Mouse (Mus musculus) neural tube, embryonic 11.5 days (tissue): ENCODE results near the gene Rom1. TPM values are rescaled to one million over a fixed set of nuclear protein-coding genes. Genes with fewer than 3 reads are reported as not detected.
"Not testable (repeated sequence)": the region's sequence is repeated elsewhere in the genome, so short reads cannot be mapped to it uniquely, and the experiment has no call there.

ENCODE experiments used
- ATAC-seq: fragments of 200-750 bp; cut with Nextera tagmentation; 2 replicates; pipeline ENCODE4 v1.8.0; 2017; ENCODE audit warnings: moderate number of reproducible peaks, mild to moderate bottlenecking, moderate TSS enrichment, moderate library complexity; ENCODE audit not compliant: insufficient read depth, low FRiP score, low TSS enrichment
- DNase-seq: peaks from one replicate; pipeline ENCODE4 v3.0.0-alpha.2; 2015; ENCODE audit warnings: low spot score
- H3K27ac ChIP-seq: fragments of 300-500 bp; sonication (generic); 2 replicates; pipeline ENCODE4 v1.5.1; 2014; ENCODE audit warnings: low read depth, mild to moderate bottlenecking, low read length
- H3K27me3 ChIP-seq: fragments of 300-500 bp; sonication (generic); 2 replicates; pipeline ENCODE4 v1.6.1; 2014; ENCODE audit warnings: mild to moderate bottlenecking, low read length, mixed read lengths; ENCODE audit not compliant: control insufficient read depth, insufficient read depth
- H3K36me3 ChIP-seq: fragments of 300-500 bp; sonication (generic); 2 replicates; pipeline ENCODE4 v1.6.1; 2014; ENCODE audit warnings: mild to moderate bottlenecking, low read length, moderate library complexity, mixed read lengths; ENCODE audit not compliant: control insufficient read depth, insufficient read depth
- H3K4me1 ChIP-seq: fragments of 300-500 bp; sonication (generic); 2 replicates; pipeline ENCODE4 v1.6.1; 2014; ENCODE audit warnings: low read length, mixed read lengths; ENCODE audit not compliant: control insufficient read depth, insufficient read depth
- H3K4me2 ChIP-seq: fragments of 300-500 bp; sonication (generic); 2 replicates; pipeline ENCODE4 v1.6.1; 2014; ENCODE audit warnings: low read depth, mild to moderate bottlenecking, moderate library complexity
- H3K4me3 ChIP-seq: fragments of 300-500 bp; sonication (generic); 2 replicates; pipeline ENCODE4 v1.5.1; 2014; ENCODE audit warnings: low read depth, low read length
- H3K9ac ChIP-seq: fragments of 300-500 bp; sonication (generic); 2 replicates; pipeline ENCODE4 v1.6.1; 2014; ENCODE audit warnings: mild to moderate bottlenecking, low read length
- H3K9me3 ChIP-seq: fragments of 300-500 bp; sonication (generic); 2 replicates; pipeline ENCODE4 v1.6.1; 2016; ENCODE audit warnings: low read length; ENCODE audit not compliant: control insufficient read depth
- WGBS: fragments of 180-500 bp; shearing (Covaris S2); extraction: QIAGEN DNeasy Blood & Tissue Kit; methylation state at CpG from one replicate; pipeline ENCODE4 v1.1.7; 2014; 5-methylcytosine and 5-hydroxymethylcytosine counted together
- polyA plus RNA-seq: library from polyadenylated mRNA; unstranded; fragments of >200 nt; fragmentation: Nextera tagmentation; extraction: Ambion mirVana; gene quantifications from 2 replicates; pipeline ENCODE4 v1.2.1, GENCODE M21; 2014

The Rom1 gene
- polyA plus RNA-seq, result 0.88 and 1.2 TPM in 2 replicates

DNA sequence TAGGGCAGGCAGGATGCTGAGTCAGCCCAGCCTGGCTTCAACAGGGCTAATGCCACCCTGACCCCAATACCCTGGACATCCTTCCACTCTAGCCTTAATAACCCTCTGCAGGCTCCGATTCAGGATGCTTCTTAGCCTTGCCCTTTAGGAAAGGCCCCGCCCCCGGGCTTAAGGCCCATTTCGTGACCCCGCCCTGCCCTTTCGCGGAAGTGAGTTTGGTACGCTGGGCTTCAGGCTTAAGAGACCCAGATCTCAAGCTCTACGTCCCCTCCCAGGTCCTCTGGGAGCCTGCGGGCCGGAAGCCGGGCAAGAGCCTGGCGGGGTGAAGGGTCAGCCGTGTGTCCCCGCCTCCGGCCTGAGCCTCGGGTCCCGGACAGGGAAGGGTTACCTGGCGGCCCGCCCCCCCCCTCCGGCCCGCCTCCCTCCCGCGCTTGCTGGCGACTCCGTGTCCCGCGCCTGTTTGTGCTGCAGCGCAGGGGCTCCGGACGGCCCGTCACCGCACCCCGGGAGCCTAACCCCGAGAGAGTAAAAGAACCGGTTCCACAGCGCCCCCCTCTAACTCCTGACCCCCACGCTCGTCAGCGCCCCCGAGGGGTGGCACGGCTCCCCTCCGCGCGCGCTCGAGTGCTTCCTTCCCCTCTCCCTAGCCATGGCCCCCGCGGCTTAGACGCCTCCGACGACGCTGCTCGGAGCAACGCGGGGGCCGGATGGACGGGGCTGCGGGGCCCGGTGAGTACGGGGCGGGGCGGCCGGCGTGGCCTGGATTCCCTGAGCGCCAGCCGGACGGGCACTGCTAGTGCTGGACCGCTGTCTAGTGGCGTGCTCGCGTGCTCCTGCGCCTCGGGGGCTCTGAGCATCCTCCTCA is at the start of gene Rom1, which contains the start of gene Eml3:
TSS of gene Rom1 (minus strand) at position 133 of the 865 bp plus-strand sequence.
TSS of gene Eml3 (plus strand) at position 329 of the 865 bp plus-strand sequence.
- under 1% methylated on average over 66 of the region's 74 CpGs for WGBS
- H3K9ac ChIP-seq, result peak within 1 kb of the TSS; percentile 78
- peak within 1 kb of the TSS; percentile 64 for H3K4me3 ChIP-seq
- ATAC-seq (peak; percentile 72), DNase-seq (peak; percentile 75)
- H3K36me3 ChIP-seq, result peaks cover 6% of the 10 kb centered on the region
- no peaks in the 10 kb centered on the region for H3K27me3 ChIP-seq
- peak within 1 kb of the TSS; percentile 82 for H3K4me2 ChIP-seq
- H3K4me1 ChIP-seq, result peaks cover 5% of the 10 kb centered on the region; the same call in 1 of the 2 replicates
- H3K27ac ChIP-seq, result peak within 1 kb of the TSS; percentile 67; the same call in 1 of the 2 replicates
- no peaks in the 10 kb centered on the region for H3K9me3 ChIP-seq

DNA sequence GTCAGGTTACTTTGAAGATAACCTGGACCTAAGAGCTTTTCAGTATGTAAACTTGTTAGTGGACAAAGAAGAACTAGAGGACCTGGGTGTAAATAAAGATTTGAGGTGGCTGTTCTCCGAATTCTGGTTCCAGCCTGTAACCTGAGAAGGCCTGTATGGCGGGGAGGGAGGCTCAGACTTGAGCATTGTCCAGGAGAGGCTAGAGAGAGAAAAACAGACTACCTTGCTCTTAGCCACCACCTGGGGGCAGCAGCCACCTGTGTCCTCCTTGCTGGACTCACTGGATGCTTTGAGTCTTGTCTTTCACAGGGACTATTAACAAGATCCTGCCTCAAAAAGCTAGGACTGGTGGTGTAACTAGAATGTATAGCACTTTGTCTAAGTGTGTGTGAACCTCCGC is 47.4 kb upstream of the Rom1 start:
- Histone ChIP-seq H3K9ac (no peak overlapping the region), H3K36me3 (peaks cover 32% of the 10 kb centered on the region), H3K9me3 (no peaks in the 10 kb centered on the region), H3K27ac (no peak overlapping the region), H3K4me3 (no peak overlapping the region), H3K27me3 (no peaks in the 10 kb centered on the region), H3K4me2 (no peak overlapping the region), H3K4me1 (no peaks in the 10 kb centered on the region)
- ATAC-seq (no peak; the same call in 1 of the 2 replicates), DNase-seq (peak; percentile 69)
- WGBS, result 50% methylated on average over 3 of the region's 3 CpGs

DNA sequence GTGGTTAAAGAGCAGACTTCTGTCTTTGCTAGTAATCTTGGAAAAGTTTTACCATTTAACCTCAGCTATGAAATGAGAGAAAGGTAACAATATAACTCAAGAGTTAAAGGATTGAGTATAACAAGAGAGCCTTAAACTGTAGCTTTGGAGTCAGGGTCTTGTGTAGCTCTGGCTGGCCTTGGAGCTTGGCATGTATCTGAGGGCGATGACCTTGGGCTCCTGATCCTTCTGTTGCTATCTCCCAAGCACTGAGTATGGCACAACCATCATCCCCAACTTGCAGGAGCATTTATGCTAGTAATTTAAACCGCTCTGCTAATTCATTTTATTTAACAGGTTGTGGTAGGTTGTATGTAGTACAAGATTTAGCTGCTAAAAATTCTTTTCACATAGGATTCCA is 46.3 kb upstream of the Rom1 start:
- Histone ChIP-seq H3K4me1 (no peaks in the 10 kb centered on the region), H3K4me3 (no peak overlapping the region), H3K4me2 (no peak overlapping the region), H3K36me3 (peaks cover 42% of the 10 kb centered on the region), H3K27me3 (no peaks in the 10 kb centered on the region), H3K9ac (no peak overlapping the region), H3K9me3 (no peaks in the 10 kb centered on the region), H3K27ac (no peak overlapping the region)
- no peak for ATAC-seq
- DNase-seq, result no peak
- 93% methylated on average over 2 of the region's 2 CpGs for WGBS

DNA sequence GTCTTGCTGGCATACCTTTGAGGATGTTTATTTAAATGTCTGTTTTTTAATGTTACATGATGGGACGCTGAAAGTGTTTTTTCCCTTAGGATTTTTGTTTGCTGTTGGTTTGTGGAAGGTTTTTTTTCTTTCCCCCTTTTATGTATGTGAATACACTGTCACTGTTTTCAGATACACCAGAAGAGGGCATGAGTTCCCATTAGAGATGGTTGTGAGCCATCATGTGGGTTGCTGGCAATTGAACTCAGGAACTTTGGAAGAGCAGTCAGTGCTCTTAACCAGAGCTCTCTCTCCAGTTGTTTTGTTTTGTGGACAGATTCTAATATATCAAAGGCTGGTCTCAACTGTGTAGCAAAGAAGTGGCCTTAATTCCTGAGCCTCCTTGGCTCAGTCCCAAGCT is 45.5 kb upstream of the Rom1 start:
- ATAC-seq (no peak), DNase-seq (no peak)
- no peak overlapping the region for H3K9ac ChIP-seq
- H3K27me3 ChIP-seq, result no peaks in the 10 kb centered on the region
- H3K9me3 ChIP-seq, result no peaks in the 10 kb centered on the region
- peaks cover 48% of the 10 kb centered on the region for H3K36me3 ChIP-seq
- H3K4me3 ChIP-seq, result no peak overlapping the region
- H3K27ac ChIP-seq, result no peak overlapping the region
- WGBS, result 86% methylated on average over 1 of the region's 1 CpGs
- H3K4me1 ChIP-seq, result no peaks in the 10 kb centered on the region
- H3K4me2 ChIP-seq, result no peak overlapping the region

DNA sequence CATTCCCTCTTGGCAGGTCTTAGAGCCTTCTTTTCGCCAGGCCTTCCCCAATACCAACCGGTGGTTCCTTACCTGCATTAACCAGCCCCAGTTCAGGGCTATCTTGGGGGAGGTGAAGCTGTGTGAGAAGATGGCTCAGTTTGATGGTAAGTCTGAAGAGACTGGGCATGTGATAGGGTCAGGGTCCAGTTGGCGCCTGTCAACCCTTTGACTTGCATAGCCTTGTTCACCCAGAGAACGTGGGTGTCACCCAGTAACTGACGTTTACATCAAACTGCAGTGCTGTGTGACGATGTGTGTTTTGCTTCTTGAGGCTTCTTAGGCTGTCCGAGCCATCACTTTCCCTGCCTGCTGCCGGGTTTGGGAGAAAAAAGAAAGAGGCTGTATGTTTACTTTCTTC is 43.3 kb upstream of the Rom1 start:
- 85% methylated on average over 8 of the region's 8 CpGs for WGBS
- not testable (repeated sequence) for H3K4me2 ChIP-seq, DNase-seq, ATAC-seq, H3K9me3 ChIP-seq, H3K4me1 ChIP-seq, H3K27ac ChIP-seq, H3K4me3 ChIP-seq, H3K9ac ChIP-seq, H3K27me3 ChIP-seq
- peaks cover 39% of the 10 kb centered on the region for H3K36me3 ChIP-seq

DNA sequence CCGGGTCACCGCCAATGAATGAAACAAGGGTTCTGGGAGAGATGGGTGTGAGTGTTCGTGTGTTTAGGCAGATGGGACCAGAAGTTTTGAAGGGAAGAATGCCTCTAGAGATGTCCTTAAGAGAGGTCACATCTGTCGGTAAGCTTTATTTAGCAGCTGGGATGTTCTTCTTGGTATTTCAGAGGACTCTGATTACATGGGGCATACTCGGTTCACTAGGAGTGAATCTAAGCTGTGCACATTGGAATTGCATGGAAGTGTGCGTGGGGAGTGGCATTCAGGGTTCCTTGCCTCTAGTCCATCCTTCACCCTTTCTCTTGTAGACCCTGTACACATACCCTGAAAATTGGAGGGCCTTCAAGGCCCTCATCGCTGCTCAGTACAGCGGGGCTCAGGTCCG is 38.7 kb upstream of the Rom1 start:
- peaks cover 36% of the 10 kb centered on the region for H3K36me3 ChIP-seq
- H3K27ac ChIP-seq, result no peak overlapping the region
- H3K4me3 ChIP-seq, result peak overlapping the region; percentile 92

DNA sequence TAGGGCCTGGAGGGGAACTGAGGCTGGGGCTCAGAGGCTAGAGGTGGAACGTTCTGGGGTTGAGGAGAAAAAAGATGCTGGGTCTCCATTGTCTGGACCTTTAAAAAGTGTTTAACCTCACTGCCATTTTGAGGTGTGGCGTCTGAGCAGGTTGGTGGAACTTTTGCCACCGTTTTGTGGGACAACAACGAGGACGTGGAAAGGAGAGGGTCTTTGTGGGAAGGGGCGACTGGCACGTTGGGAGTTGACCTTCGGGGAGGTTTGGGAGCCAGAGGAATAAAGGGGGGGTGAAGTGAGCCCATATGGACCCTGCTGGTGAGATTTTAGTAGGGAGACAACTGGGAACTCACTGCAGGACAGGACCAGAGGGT is 38.2 kb upstream of the Rom1 start:
- Histone ChIP-seq H3K9ac (peak overlapping the region; percentile 93), H3K36me3 (peaks cover 36% of the 10 kb centered on the region), H3K27me3 (no peaks in the 10 kb centered on the region), H3K4me2 (peak overlapping the region; percentile 85), H3K4me3 (peak overlapping the region; percentile 92), H3K27ac (peak overlapping the region; percentile 79), H3K4me1 (no peaks in the 10 kb centered on the region), H3K9me3 (no peaks in the 10 kb centered on the region)
- ATAC-seq, result no peak
- WGBS, result 0% methylated on average over 8 of the region's 8 CpGs
- no peak for DNase-seq

More for the DNA sequence above, 38.7 kb upstream of the Rom1 start:
- DNase-seq (no peak), ATAC-seq (no peak)
- no peaks in the 10 kb centered on the region for H3K27me3 ChIP-seq
- H3K9me3 ChIP-seq, result no peaks in the 10 kb centered on the region
- H3K4me2 ChIP-seq, result peak overlapping the region; percentile 85
- H3K4me1 ChIP-seq, result no peaks in the 10 kb centered on the region
- peak overlapping the region; percentile 93 for H3K9ac ChIP-seq
- 5% methylated on average over 9 of the region's 9 CpGs for WGBS

DNA sequence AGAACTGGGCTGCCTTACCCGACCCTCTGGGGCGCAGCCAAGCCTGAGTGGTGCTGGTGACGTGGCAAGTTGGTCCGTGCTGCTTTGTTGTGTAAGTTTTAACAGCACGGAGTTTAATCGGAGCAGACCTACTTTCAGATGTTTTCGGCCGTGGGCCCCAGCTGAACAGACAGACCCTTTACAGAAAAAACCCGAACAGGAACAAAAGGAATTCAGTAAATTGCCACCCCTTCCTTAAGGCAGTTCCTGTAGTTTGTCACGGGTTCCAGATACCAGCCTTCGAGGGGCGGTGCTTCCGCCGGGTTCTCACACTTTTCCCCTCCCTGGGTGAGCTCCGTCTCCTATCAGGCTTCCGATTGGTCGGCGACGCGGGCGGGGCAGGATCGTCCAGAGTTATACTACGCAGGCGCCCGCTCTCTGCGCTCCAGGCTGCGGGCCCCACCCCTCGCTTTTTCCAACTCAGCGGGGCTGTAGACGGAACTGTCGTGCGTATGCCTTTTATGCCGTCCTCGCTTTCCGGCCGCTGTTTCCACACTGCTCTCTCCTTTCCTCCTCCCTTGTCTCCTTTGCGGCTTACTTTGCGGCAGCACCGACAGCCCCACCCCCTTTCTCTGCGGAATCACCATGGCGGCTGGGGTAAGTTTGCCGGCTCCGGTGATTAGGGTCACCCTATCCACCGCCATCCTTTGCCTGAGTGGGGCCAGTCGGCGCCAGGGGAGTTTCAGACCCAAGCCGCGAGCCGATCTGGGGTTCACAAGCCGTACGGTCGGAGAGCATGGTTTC is 37.6 kb upstream of the Rom1 start, which contains the start of gene Eef1g:
TSS of gene Eef1g (plus strand) at position 452 of the 783 bp plus-strand sequence.
- peak; percentile 99 for DNase-seq
- WGBS, result under 1% methylated on average over 52 of the region's 52 CpGs
- H3K27me3 ChIP-seq, result no peaks in the 10 kb centered on the region
- peak within 1 kb of the TSS; percentile 85 for H3K4me2 ChIP-seq
- H3K4me1 ChIP-seq, result no peaks in the 10 kb centered on the region
- H3K4me3 ChIP-seq, result peak within 1 kb of the TSS; percentile 92
- peak within 1 kb of the TSS; percentile 79 for H3K27ac ChIP-seq
- H3K36me3 ChIP-seq, result peaks cover 37% of the 10 kb centered on the region
- no peaks in the 10 kb centered on the region for H3K9me3 ChIP-seq
- H3K9ac ChIP-seq, result peak within 1 kb of the TSS; percentile 93
- ATAC-seq, result peak; percentile 98
